Mouse (Mus musculus): ENCODE data around the gene Olfm1.

- no peak for TF ChIP-seq NELFE (IDR thresholded peaks at IDR 0.05; ENCODE audit: low read depth, low read length)
- TF ChIP-seq CTCF (IDR thresholded peaks at IDR 0.05 in 2 of 3, conservative IDR thresholded peaks at IDR 0.05 in 1 of 3; ENCODE audit: control insufficient read depth in 1 of 3, insufficient read depth in 1 of 3, low read depth in 2 of 3, low read length in 3 of 3, poor library complexity in 1 of 3, severe bottlenecking in 1 of 3) = no peak
- TF ChIP-seq POLR2A (IDR thresholded peaks at IDR 0.05; ENCODE audit: control insufficient read depth in 1 of 2, insufficient read depth in 1 of 2, low read depth in 1 of 2, low read length in 2 of 2, poor library complexity in 1 of 2) = no peak
- no peak for TF ChIP-seq POLR2AphosphoS2 (IDR thresholded peaks at IDR 0.05; ENCODE audit: low read length)
- TF ChIP-seq MXI1 (IDR thresholded peaks at IDR 0.05; ENCODE audit: low read depth, low read length) = no peak
- TF ChIP-seq ZC3H11A (IDR thresholded peaks at IDR 0.05; ENCODE audit: low read depth, low read length) = no peak
- TF ChIP-seq MEF2A (IDR thresholded peaks at IDR 0.05; ENCODE audit: extremely low read depth, insufficient replicate concordance, low read depth, low read length, poor library complexity, severe bottlenecking) = no peak
- TF ChIP-seq USF1 (IDR thresholded peaks at IDR 0.05; ENCODE audit: low read depth, low read length) = no peak
- TF ChIP-seq MYC (IDR thresholded peaks at IDR 0.05; ENCODE audit: low read depth, low read length) = no peak
- TF ChIP-seq ZNF384 (IDR thresholded peaks at IDR 0.05; ENCODE audit: low read depth, low read length) = no peak
Measured at GRCm38 (mm10) chr2:28165570-28165969, 27.2 kb upstream of the Olfm1 start.
